Mouse (Mus musculus) kidney, adult 18-20 months (tissue): ENCODE measurements around the gene 4933411K16Rik.

Experiments
- DNase-seq: peaks from one replicate; pipeline ENCODE4 v3.0.0; 2021

The 4933411K16Rik gene

GRCm38 (mm10) chr19:42035456-42036248 lies 16.4 kb upstream of the 4933411K16Rik start, which contains the start of gene Ankrd2:
Ankrd2 (plus strand) TSS chr19:42036000.
- peak; percentile 89 for DNase-seq

DNA sequence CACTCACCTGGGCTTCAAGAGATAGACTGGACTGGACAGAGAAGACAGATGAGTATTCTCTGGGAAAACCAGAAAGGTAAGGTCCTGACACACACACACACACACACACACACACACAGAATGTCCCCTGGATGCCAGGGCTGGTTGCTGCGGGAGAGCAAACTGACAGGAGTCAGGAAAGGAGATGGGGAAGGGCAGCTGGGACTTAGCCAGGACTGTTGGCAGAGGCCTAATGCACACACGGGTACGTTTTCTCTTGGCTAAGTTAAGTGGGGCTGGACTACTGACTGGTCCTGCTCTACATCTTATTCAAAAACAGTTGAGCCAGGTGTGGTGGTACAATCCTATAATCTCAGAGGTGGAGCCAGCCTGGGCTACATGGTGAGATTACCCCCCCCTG lies 15.7 kb upstream of the 4933411K16Rik start:
- DNase-seq = no peak

- DNase-seq = no peak
These were observed 14.8 kb upstream of the 4933411K16Rik start for GRCm38 (mm10) chr19:42037167-42037702.

DNA sequence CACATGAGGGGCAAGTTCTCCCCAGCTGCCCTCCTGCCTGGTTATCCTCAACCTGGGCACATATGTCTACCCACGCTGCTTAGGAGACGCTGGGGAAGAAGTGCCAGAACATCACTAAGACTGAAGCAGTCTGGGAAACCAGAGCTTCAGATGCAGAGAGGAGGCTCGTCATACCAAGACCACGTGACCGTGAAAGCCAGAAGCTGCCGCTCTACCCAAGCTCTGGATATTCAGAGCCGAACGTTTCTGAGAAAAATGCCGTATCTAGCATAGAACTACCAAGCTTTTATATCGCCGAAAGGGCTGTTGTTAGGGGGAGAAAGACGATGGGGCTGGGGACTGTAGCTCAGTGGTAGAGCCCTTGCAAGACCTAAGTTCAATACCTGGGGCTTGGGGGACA lies 13.7 kb upstream of the 4933411K16Rik start:
- no peak for DNase-seq

DNA sequence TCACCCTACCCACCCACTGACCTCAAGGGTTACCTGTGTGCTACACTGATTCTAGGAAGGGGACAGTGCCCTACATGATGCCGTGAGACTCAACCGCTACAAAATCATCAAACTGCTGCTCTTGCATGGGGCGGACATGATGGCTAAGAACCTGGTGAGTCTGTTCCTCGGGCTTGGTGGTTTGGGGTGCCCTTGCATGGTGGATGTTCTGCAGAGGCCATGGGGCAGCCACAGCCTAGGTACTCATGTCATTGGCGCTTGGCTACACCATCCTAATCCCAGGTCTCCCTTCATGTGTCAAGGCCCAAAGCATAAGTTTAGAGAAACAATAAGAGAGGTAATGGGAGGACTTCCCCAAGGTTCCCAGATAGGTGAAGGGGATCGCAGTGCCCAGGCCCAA lies 8.1 kb upstream of the 4933411K16Rik start:
- no peak for DNase-seq

DNA sequence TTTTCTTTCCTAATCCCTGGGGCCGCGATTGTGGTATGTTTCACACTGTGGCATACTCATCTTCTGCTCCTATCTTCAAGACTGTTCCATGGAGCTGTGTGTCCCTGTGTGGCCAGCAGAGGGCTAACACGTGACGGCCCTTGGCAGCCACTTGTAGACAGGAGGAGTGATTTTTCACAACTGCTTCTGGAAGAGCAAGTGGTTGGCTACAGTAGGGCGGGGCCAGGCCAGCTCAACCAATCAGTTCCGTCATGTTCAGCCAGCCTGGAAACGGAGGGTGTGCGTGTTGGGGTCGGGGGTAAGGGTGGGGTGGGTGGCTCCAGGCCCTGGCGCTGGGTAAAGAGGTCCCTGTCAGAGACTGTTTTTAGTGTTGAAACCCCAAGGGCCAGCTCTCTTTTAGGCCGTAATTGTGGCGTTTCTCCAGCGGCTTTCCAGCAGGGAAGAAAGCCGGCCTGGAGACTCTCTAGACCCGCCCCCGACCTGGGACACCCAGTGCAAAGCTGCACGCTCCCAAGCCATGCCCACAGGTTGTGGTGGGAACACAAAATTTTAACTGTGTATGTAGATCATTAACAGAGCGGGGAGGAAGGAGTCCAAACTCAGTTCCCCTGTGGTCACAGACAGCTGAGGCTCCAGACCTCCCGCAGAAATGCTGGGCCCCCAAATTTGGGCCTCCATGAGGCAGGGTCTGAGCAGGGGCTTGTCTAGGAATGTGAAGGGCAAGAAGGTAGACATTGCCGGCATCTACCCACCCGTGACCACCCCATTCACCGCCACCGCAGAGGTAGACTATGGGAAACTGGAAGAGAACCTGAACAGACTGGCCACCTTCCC lies 6.6 kb upstream of the 4933411K16Rik start, which contains the start of gene Hoga1:
Gene Hoga1, plus strand, starts transcription at position 342 of the 834 bp plus-strand sequence.
- DNase-seq = peak; percentile 88

GRCm38 (mm10) chr19:42050251-42050650 lies 1.8 kb upstream of the 4933411K16Rik start:
- DNase-seq = no peak

DNA sequence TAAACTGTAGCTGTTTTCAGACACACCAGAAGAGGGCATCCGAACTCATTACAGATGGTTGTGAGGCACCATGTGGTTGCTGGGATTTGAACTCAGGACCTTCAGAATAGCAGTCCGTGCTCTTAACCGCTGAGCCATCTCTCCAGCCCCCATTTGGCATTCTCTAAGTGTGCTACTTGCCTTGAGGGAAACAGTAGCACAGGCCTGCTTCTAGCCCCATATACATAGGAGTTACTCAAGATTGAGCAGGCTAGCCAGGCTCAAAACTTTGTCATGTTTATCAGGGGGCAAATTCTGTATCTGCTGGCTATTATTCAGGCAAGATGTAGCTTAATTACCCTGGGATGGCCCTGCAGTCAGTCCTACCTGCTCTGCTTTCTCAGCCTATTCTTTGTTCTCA lies 697 bp upstream of the 4933411K16Rik start:
- no peak for DNase-seq

DNA sequence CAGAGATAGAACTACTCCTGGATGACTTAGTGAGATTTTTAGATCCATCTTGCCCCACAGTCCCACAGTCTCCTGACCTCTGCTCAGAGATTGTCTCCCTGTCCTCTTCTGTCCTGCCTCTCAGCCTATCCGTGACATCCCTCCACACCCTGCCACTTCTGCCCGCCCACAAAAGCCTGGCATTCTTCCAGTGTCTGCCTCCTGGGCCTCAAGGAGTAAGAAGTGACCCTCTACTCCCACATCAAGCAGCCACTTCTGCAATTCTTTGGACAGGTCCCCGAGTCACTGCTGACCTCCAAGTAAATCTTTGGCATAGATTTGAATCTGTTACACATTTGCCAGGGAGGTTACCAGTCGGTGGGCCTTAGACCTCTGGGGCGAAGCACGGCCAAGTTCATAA lies 2.2 kb downstream of the 4933411K16Rik start:
- peak; percentile 78 for DNase-seq

GRCm38 (mm10) chr19:42055881-42056280 lies 3.8 kb downstream of the 4933411K16Rik start:
- no peak for DNase-seq

- no peak for DNase-seq
These were observed 4.8 kb downstream of the 4933411K16Rik start for GRCm38 (mm10) chr19:42056719-42057409.

DNA sequence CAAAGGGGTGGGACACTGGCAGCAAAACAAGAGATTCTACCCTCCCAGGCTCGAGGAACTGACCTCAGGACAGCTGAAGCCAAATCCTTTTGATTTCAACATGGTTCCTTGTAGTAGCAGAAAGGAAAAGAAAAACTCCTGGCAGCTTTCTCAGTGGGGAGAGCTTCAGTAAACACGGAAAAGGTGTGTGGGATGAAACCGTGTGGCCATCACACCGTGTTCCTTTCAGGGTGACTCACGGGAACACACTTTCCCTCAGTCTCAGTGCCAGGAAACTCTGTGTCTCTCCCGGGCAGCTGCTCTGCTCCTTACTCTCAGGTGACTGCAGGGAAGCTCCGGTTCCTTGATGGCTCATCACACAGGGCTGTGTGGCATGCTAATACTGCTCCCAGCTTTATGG lies 6.4 kb downstream of the 4933411K16Rik start:
- DNase-seq = no peak

DNA sequence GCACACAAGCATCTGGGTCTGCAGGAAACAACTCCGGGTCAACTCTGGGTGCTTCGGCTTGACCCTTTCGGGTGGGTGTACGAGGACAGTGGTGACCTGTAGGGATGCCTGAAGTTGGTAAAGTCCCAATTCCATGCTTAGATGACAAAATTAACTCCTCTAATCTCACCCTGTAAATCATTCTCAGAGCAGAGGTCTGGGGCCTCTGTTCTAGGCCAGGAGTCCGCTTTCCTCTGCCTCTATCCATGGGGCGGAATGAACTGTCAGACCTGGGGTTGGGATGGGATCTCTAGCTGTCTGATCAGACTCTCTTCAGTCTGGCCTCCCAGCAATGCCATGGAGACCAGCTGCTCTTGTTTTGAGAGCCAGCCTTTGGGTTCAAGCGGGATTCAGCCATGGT lies 9.4 kb downstream of the 4933411K16Rik start:
- peak; percentile 49 for DNase-seq

DNA sequence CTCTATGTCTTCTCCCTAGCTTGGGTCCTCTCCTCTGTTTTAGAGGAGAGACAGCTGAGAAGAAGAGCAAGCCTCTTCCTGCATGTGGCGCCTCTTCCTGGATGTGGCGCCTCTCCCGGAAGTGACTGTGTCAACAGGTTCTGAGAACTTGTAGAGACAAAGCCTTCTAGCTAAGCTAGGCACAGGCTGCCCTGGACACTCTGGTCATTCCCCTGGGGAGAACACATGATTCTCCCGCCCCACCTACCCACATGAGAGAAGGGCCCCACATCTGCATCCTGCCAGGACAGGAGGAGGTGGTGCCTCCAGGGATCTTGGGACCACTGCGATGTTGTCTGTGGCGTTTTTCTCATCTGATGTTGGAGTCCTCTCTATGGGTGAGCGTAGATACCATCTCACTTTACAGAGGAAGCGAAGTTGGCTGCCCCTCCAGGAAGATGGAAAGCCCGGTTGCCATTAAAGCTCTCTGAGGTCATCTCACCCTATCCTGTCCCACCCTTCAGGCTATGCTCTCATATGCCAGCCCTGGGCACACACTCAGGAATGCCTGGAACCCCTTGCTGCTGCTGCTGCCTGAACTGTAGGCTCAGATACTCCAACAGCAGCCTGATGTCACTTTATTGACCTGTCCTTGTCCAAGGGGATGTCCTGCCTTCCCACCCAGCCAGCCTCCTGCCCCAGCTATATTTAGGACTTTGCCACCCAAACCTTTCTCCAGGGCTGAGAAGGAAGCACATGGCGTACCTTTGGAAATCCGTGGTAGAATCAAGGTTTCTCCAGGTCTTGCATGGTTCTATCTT lies 16.6 kb downstream of the 4933411K16Rik start:
- no peak for DNase-seq

DNA sequence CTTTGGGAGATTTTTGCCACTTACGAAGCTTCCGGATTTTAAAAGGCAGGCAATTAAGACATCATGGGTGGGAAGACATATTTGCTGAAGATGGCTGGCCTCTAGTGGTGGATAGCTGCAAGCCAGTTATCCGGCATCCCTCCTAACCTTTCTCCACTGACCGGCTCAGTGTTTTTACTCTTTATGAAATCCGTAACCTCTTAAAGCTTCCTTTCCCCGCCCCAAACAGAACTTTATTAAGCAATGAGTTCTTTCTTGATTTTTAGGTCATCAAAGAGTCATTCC lies 17.1 kb downstream of the 4933411K16Rik start:
- DNase-seq = no peak

DNA sequence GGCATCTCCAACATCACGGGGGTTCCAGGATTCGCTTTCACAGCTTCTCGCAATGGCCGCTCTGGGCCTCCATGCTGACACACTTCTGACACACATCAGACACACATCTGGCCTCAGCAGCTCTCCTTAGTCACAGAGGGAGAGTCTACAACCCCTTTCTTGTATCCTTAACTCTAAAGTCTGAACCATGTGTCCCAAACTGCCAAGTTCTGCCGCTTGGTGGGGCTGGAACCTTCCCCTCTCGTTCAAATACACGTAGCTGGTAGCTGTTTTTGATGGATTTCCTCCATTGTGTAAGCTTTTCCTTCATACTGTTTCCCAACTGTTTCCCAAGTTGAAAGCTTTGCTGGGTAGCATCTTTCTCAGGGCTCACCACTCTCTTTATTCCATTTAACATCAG lies 19.2 kb downstream of the 4933411K16Rik start:
- DNase-seq = no peak

GRCm38 (mm10) chr19:42071886-42072608 lies 20.0 kb downstream of the 4933411K16Rik start:
- DNase-seq = peak; percentile 63

DNA sequence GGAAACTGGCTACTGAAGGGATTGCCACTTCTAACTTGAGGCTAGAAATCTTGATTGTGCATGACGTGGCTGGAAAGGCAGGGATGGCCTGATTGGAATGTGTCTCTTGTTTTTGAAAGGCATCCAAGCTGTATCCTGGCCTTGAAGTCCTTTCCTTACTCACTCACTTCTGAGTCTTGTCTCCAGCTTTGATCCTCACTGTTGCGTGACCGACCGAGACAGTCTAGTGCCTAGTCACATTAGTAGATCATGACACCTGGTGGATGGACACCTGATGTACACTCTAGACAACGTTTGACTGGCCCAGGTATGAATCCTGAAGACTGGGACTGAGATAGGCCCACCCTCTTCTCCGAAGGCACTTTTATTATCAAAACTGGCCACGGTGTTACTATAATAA lies 20.8 kb downstream of the 4933411K16Rik start:
- peak; percentile 60 for DNase-seq

GRCm38 (mm10) chr19:42075051-42075450 lies 23.0 kb downstream of the 4933411K16Rik start:
- DNase-seq = no peak

DNA sequence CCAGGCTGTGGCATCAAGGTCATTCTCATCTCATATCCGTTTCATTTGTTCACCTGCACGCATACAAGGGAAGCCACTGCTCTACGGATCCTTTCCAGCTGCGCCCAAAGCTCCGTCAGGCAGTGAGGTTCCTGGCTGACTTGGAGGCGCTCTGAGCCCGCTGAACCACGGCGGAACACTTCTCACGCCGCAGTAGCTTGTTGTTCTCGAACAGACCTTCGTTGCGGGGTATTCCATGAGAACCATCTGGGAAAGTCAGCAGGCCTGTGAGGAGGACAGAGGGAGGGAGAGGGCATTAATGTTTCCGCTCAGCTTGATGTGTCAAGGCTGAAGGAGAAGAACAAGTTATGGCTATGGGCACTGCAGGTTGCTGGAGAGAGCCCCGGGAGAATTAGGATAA lies 23.9 kb downstream of the 4933411K16Rik start:
- no peak for DNase-seq

GRCm38 (mm10) chr19:42078566-42078965 lies 26.5 kb downstream of the 4933411K16Rik start:
- DNase-seq = no peak

DNA sequence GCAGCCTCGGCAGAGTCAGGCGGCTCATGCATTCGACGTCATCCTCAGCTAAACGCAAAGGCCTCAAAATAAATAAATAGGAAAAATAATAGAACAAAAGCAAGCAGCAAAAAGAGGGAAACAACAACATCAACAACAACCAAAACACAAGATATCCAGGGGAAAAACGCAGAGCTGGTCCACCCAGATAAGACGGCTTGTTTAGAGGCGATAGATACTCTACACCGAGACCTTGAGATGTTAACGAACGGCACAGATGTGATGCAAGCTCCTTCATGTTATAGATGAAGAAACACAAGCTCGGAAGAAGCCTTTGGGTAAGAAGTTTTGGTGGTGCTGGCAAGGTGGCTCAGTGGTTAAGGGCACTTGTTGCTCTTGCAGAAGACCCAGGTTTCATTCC lies 27.0 kb downstream of the 4933411K16Rik start:
- no peak for DNase-seq
